Mouse (Mus musculus) limb, embryonic 13.5 days (tissue): ENCODE measurements around the gene BC051019. TPM values are rescaled to one million over a fixed set of nuclear protein-coding genes. Genes with fewer than 3 reads are reported as not detected.

Experiments
- ATAC-seq: fragments of 200-750 bp; cut with Nextera tagmentation; 2 replicates; pipeline ENCODE4 v1.8.0; 2017; ENCODE audit warnings: low read depth, moderate number of reproducible peaks, moderate TSS enrichment; ENCODE audit not compliant: low FRiP score
- H3K27ac ChIP-seq: fragments of 300-500 bp; sonication (generic); 2 replicates; pipeline ENCODE4 v1.5.1; 2015; ENCODE audit warnings: inconsistent platforms, mild to moderate bottlenecking, moderate library complexity
- H3K27me3 ChIP-seq: fragments of 300-500 bp; sonication (generic); 2 replicates; pipeline ENCODE4 v1.6.1; 2015; ENCODE audit warnings: mild to moderate bottlenecking, inconsistent platforms
- H3K36me3 ChIP-seq: fragments of 300-500 bp; sonication (generic); 2 replicates; pipeline ENCODE4 v1.6.1; 2015; ENCODE audit warnings: inconsistent platforms, mild to moderate bottlenecking, moderate library complexity
- H3K4me1 ChIP-seq: fragments of 300-500 bp; sonication (generic); 2 replicates; pipeline ENCODE4 v1.6.1; 2015; ENCODE audit warnings: inconsistent platforms
- H3K4me2 ChIP-seq: fragments of 300-500 bp; sonication (generic); replicated peaks from 2 replicates; pipeline ENCODE4 v1.6.1; 2015; ENCODE audit warnings: inconsistent platforms, mild to moderate bottlenecking, moderate library complexity
- H3K4me3 ChIP-seq: fragments of 300-500 bp; sonication (generic); 2 replicates; pipeline ENCODE4 v1.5.1; 2015; ENCODE audit warnings: moderate library complexity, mild to moderate bottlenecking, inconsistent platforms
- H3K9ac ChIP-seq: fragments of 300-500 bp; sonication (generic); 2 replicates; pipeline ENCODE4 v1.6.1; 2015; ENCODE audit warnings: mild to moderate bottlenecking, inconsistent platforms
- H3K9me3 ChIP-seq: fragments of 300-500 bp; sonication (generic); 2 replicates; pipeline ENCODE4 v1.6.1; 2016; ENCODE audit warnings: inconsistent platforms
- WGBS: fragments of 180-500 bp; shearing (Covaris S2); methylation state at CpG from one replicate; pipeline ENCODE4 v1.1.7; 2015; 5-methylcytosine and 5-hydroxymethylcytosine counted together
- polyA plus RNA-seq: library from polyadenylated mRNA; unstranded; fragments of >200 nt; fragmentation: Nextera tagmentation; extraction: Ambion mirVana; gene quantifications from 2 replicates; pipeline ENCODE4 v1.2.1, GENCODE M21; 2015

Gene BC051019
- polyA plus RNA-seq, 1 experiment from 2014 or later, result 0.19 TPM

DNA sequence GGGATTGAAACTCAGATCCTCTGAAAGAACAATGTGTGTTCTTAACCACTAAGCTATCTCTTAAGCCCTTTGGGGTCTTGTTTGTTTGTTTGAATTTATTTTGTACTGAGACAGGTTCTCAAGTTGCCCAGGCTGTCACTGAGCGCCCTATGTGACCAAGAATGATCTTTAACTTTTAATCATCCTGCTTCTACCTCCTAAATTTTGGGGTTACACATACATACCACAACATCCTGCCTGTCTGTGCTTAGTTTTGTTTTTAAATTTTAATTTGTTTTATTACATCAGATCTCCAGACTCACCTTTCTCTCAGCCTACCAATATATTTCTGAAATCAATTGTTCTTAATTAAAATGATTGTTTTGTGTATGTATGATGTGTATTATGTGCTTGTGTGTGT, 17.4 kb upstream of the BC051019 start:
- Histone ChIP-seq H3K9ac (no peak overlapping the region), H3K27me3 (no peaks in the 10 kb centered on the region), H3K4me3 (no peak overlapping the region), H3K9me3 (no peaks in the 10 kb centered on the region), H3K4me1 (no peaks in the 10 kb centered on the region), H3K4me2 (no peak overlapping the region), H3K27ac (no peak overlapping the region), H3K36me3 (peaks cover 45% of the 10 kb centered on the region)
- WGBS, result 81% methylated on average over 1 of the region's 1 CpGs
- no peak for ATAC-seq

DNA sequence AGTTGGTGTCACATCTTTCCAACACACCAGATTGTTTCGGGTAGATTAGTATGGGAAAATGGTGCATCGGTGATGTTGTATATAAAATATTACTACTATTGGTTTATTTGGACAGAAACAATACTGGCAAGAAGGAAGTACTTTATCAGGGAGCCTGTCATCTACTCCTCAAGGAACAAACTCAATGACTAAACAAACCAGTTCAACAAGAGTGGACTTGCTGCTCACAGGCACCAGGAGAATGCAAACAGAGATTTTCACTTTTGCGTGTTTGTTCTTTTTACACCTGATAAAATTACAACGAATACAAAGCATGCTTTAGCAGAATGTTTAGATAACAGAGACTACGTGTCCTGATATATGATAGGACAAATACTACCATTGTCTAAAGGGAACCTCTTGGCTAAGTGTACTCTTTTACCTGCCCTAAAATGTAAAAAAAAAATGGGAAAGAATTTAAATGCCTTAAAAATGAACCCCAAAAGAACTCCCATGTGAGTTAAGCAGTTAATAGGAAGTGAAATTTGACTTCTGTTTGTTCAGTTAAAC, 16.2 kb upstream of the BC051019 start:
- H3K9me3 ChIP-seq, result no peaks in the 10 kb centered on the region
- no peaks in the 10 kb centered on the region for H3K4me1 ChIP-seq
- no peak overlapping the region for H3K4me3 ChIP-seq
- no peak overlapping the region for H3K4me2 ChIP-seq
- ATAC-seq, result no peak
- 81% methylated on average over 5 of the region's 5 CpGs for WGBS
- H3K36me3 ChIP-seq, result peaks cover 41% of the 10 kb centered on the region
- no peak overlapping the region for H3K27ac ChIP-seq
- H3K27me3 ChIP-seq, result no peaks in the 10 kb centered on the region
- H3K9ac ChIP-seq, result no peak overlapping the region

DNA sequence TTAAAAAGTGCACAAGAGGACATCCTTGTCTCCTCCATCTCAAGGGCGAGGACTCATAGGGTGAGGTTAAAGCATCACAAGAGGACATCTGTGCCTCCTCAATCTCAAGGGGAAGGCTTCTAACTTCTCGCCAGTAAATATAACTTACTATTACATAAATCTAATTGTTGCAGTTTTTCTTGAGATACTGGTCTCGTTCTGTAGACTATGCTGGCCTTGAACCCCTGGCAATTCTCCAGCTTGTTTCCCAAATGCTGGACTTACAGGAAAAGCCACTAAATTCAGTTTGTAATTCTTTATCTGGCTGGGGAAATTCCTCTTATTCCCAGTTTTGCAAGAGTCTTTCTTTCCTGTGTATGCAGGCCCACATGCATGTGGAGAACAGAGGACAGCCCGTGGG, 11.2 kb upstream of the BC051019 start:
- H3K4me3 ChIP-seq, result no peak overlapping the region
- no peak for ATAC-seq
- H3K9ac ChIP-seq, result no peak overlapping the region
- no peaks in the 10 kb centered on the region for H3K27me3 ChIP-seq
- no peak overlapping the region for H3K27ac ChIP-seq
- no peaks in the 10 kb centered on the region for H3K4me1 ChIP-seq
- 87% methylated on average over 4 of the region's 4 CpGs for WGBS
- peaks cover 17% of the 10 kb centered on the region for H3K36me3 ChIP-seq
- H3K9me3 ChIP-seq, result no peaks in the 10 kb centered on the region
- H3K4me2 ChIP-seq, result no peak overlapping the region

- no peak within 1 kb of the TSS for H3K4me3 ChIP-seq
- no peaks in the 10 kb centered on the region for H3K9me3 ChIP-seq
- H3K27ac ChIP-seq, result no peak within 1 kb of the TSS
- no peak within 1 kb of the TSS for H3K4me2 ChIP-seq
- peaks cover 12% of the 10 kb centered on the region for H3K36me3 ChIP-seq
- H3K9ac ChIP-seq, result no peak within 1 kb of the TSS
- ATAC-seq, result no peak
- WGBS, result 86% methylated on average over 5 of the region's 5 CpGs
- H3K27me3 ChIP-seq, result no peaks in the 10 kb centered on the region
- H3K4me1 ChIP-seq, result no peaks in the 10 kb centered on the region
Measured at GRCm38 (mm10) chr7:109731626-109732025, 8.0 kb upstream of the BC051019 start, which contains the start of gene Ascl3. TSS of gene Ascl3 (minus strand) at chr7:109731726.

GRCm38 (mm10) chr7:109723114-109723513, 536 bp downstream of the BC051019 start:
- Histone ChIP-seq H3K36me3 (no peaks in the 10 kb centered on the region), H3K4me2 (no peak overlapping the region), H3K4me3 (no peak overlapping the region), H3K4me1 (no peaks in the 10 kb centered on the region), H3K9me3 (no peaks in the 10 kb centered on the region; the same call in 1 of the 2 replicates), H3K27ac (no peak overlapping the region), H3K9ac (no peak overlapping the region), H3K27me3 (no peaks in the 10 kb centered on the region)
- 90% methylated on average over 8 of the region's 8 CpGs for WGBS
- ATAC-seq, result no peak

DNA sequence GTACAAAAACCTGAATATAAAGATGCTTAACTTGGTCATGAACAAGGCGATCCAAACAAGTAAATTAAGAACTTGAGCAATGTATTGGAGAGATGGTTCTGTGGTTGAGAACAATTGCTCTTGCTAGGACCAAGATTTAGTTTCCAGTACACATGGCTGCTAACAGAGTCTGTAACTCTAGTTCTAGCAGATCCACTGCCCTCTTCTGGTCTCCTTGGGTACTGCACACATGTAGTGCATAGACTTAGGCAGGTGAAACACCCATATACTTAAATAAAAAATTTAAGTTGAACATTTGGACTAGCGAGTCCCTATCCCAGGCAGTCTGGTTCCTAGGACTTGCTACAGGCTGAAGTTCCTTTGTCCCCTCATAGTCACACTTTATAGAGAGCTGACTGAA, 1.0 kb downstream of the BC051019 start:
- no peak for ATAC-seq
- WGBS, result 91% methylated on average over 2 of the region's 2 CpGs
- H3K36me3 ChIP-seq, result no peaks in the 10 kb centered on the region

DNA sequence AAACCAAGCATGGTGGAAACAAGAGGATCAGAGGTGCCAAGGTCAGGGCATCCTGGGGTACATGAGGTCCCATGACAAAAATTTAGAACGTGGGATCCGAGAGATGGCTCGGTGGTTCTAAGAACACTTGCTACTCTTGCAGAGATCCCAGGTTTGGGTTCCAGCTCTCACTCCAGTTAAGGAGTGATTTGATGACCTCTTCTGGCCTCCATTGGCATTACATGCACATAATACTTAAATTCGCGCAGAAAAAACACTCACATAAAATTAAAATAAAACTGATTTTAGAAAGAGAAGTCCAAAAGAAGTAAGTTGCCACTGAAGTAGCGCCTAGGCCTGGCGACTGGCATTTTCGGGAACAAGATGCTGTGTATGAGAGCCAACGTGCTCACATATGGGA, 4.4 kb downstream of the BC051019 start:
- H3K9ac ChIP-seq, result no peak overlapping the region
- H3K36me3 ChIP-seq, result no peaks in the 10 kb centered on the region
- WGBS, result 63% methylated on average over 9 of the region's 9 CpGs
- no peak overlapping the region for H3K4me3 ChIP-seq
- H3K27ac ChIP-seq, result no peak overlapping the region
- no peaks in the 10 kb centered on the region for H3K4me1 ChIP-seq
- no peaks in the 10 kb centered on the region for H3K27me3 ChIP-seq
- H3K9me3 ChIP-seq, result no peaks in the 10 kb centered on the region; the same call in 1 of the 2 replicates
- H3K4me2 ChIP-seq, result no peak overlapping the region
- ATAC-seq, result no peak; the same call in 1 of the 2 replicates

More for the DNA sequence above, 1.0 kb downstream of the BC051019 start:
- Histone ChIP-seq H3K4me1 (no peaks in the 10 kb centered on the region), H3K9me3 (no peaks in the 10 kb centered on the region; the same call in 1 of the 2 replicates), H3K27me3 (no peaks in the 10 kb centered on the region), H3K4me2 (no peak overlapping the region), H3K4me3 (no peak overlapping the region), H3K9ac (no peak overlapping the region), H3K27ac (no peak overlapping the region)

DNA sequence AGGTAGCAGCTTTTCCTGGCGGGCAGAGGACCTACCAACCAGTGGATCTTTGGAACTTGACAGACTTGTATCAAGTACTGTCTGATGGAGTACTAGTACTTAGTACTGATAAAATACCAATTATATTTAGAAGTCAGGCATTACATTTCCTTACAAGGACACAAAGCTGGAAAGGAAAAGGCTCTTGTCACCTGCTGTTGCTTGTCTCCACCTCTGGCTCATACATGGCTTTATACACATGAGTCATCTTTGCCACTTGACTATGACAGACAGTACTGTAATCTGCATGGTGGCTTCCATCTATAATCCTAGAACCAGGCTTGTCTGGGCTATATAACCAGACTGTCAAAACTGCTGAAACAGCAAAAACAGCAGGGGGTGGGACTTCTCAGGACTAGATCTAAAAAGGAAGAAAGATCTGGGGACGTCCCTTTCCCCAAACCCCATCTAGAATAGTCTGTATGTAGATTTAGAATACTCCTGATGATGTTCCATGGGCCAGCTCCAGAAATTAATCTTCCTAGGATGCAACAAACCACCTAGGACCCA, 10.1 kb downstream of the BC051019 start:
- Histone ChIP-seq H3K27me3 (no peaks in the 10 kb centered on the region), H3K36me3 (peaks cover 32% of the 10 kb centered on the region), H3K9me3 (no peaks in the 10 kb centered on the region), H3K27ac (no peak overlapping the region), H3K4me3 (no peak overlapping the region), H3K4me1 (peaks cover 12% of the 10 kb centered on the region), H3K9ac (no peak overlapping the region), H3K4me2 (no peak overlapping the region)
- WGBS, result 90% methylated on average over 2 of the region's 2 CpGs
- no peak for ATAC-seq

GRCm38 (mm10) chr7:109712198-109712597, 11.5 kb downstream of the BC051019 start:
- Histone ChIP-seq H3K27me3 (no peaks in the 10 kb centered on the region), H3K4me3 (no peak overlapping the region), H3K9ac (no peak overlapping the region), H3K9me3 (no peaks in the 10 kb centered on the region), H3K4me1 (peaks cover 19% of the 10 kb centered on the region), H3K36me3 (peaks cover 36% of the 10 kb centered on the region), H3K4me2 (no peak overlapping the region), H3K27ac (no peak overlapping the region)
- WGBS, result 85% methylated on average over 7 of the region's 7 CpGs
- ATAC-seq, result no peak

DNA sequence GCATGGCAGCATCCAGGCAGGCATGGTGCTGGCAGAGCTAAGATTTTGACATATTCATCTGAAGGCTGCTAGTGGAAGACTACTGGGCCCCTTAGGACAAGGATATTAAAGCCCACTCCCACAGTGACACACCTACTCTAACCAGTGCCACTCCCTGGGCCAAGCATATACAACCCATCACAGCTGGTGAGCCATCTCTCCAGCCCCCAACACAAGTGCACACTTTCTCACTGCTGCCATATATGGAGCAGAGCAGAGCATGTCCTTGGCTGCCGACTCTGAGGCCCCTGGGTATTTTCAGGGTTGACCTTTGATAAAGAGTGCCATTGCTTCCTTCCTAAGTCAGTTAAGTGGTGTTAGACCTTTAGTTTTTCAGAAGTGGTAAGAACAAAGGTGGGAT, 13.6 kb downstream of the BC051019 start:
- H3K36me3 ChIP-seq, result peaks cover 36% of the 10 kb centered on the region
- no peaks in the 10 kb centered on the region for H3K27me3 ChIP-seq
- peaks cover 25% of the 10 kb centered on the region for H3K4me1 ChIP-seq
- no peak overlapping the region for H3K4me2 ChIP-seq
- ATAC-seq, result no peak
- H3K9ac ChIP-seq, result no peak overlapping the region
- no peaks in the 10 kb centered on the region for H3K9me3 ChIP-seq
- H3K27ac ChIP-seq, result 0 out of 2 replicates have a peak overlapping the region, but pooled peaks have one; percentile 64
- H3K4me3 ChIP-seq, result no peak overlapping the region
- WGBS, result 68% methylated on average over 1 of the region's 1 CpGs

- H3K9ac ChIP-seq, result no peak overlapping the region
- no peak overlapping the region for H3K4me3 ChIP-seq
- peaks cover 36% of the 10 kb centered on the region for H3K36me3 ChIP-seq
- H3K4me2 ChIP-seq, result no peak overlapping the region
- 17% methylated on average over 3 of the region's 3 CpGs for WGBS
- ATAC-seq, result peak; percentile 89
- peaks cover 25% of the 10 kb centered on the region for H3K4me1 ChIP-seq
- H3K9me3 ChIP-seq, result no peaks in the 10 kb centered on the region
- H3K27me3 ChIP-seq, result no peaks in the 10 kb centered on the region
- peak overlapping the region; percentile 64 for H3K27ac ChIP-seq
Measured at GRCm38 (mm10) chr7:109708961-109709382, 14.7 kb downstream of the BC051019 start.

GRCm38 (mm10) chr7:109707023-109707785, 16.4 kb downstream of the BC051019 start:
- WGBS, result 47% methylated on average over 4 of the region's 4 CpGs
- Histone ChIP-seq H3K4me3 (no peak overlapping the region), H3K9ac (no peak overlapping the region), H3K4me2 (no peak overlapping the region), H3K36me3 (peaks cover 28% of the 10 kb centered on the region), H3K4me1 (peaks cover 31% of the 10 kb centered on the region), H3K27me3 (no peaks in the 10 kb centered on the region), H3K9me3 (no peaks in the 10 kb centered on the region), H3K27ac (no peak overlapping the region)
- ATAC-seq, result no peak
